Mouse (Mus musculus) neural tube, embryonic 11.5 days (tissue): ENCODE results near the gene Rtl6. TPM values are rescaled to one million over a fixed set of nuclear protein-coding genes. Genes with fewer than 3 reads are reported as not detected.

Source experiments
- ATAC-seq: fragments of 200-750 bp; cut with Nextera tagmentation; 2 replicates; pipeline ENCODE4 v1.8.0; 2017; ENCODE audit warnings: moderate number of reproducible peaks, mild to moderate bottlenecking, moderate TSS enrichment, moderate library complexity; ENCODE audit not compliant: insufficient read depth, low FRiP score, low TSS enrichment
- DNase-seq: peaks from one replicate; pipeline ENCODE4 v3.0.0-alpha.2; 2015; ENCODE audit warnings: low spot score
- H3K27ac ChIP-seq: fragments of 300-500 bp; sonication (generic); 2 replicates; pipeline ENCODE4 v1.5.1; 2014; ENCODE audit warnings: low read depth, mild to moderate bottlenecking, low read length
- H3K27me3 ChIP-seq: fragments of 300-500 bp; sonication (generic); 2 replicates; pipeline ENCODE4 v1.6.1; 2014; ENCODE audit warnings: mild to moderate bottlenecking, low read length, mixed read lengths; ENCODE audit not compliant: control insufficient read depth, insufficient read depth
- H3K36me3 ChIP-seq: fragments of 300-500 bp; sonication (generic); 2 replicates; pipeline ENCODE4 v1.6.1; 2014; ENCODE audit warnings: mild to moderate bottlenecking, low read length, moderate library complexity, mixed read lengths; ENCODE audit not compliant: control insufficient read depth, insufficient read depth
- H3K4me1 ChIP-seq: fragments of 300-500 bp; sonication (generic); 2 replicates; pipeline ENCODE4 v1.6.1; 2014; ENCODE audit warnings: low read length, mixed read lengths; ENCODE audit not compliant: control insufficient read depth, insufficient read depth
- H3K4me2 ChIP-seq: fragments of 300-500 bp; sonication (generic); 2 replicates; pipeline ENCODE4 v1.6.1; 2014; ENCODE audit warnings: low read depth, mild to moderate bottlenecking, moderate library complexity
- H3K4me3 ChIP-seq: fragments of 300-500 bp; sonication (generic); 2 replicates; pipeline ENCODE4 v1.5.1; 2014; ENCODE audit warnings: low read depth, low read length
- H3K9ac ChIP-seq: fragments of 300-500 bp; sonication (generic); 2 replicates; pipeline ENCODE4 v1.6.1; 2014; ENCODE audit warnings: mild to moderate bottlenecking, low read length
- H3K9me3 ChIP-seq: fragments of 300-500 bp; sonication (generic); 2 replicates; pipeline ENCODE4 v1.6.1; 2016; ENCODE audit warnings: low read length; ENCODE audit not compliant: control insufficient read depth
- WGBS: fragments of 180-500 bp; shearing (Covaris S2); extraction: QIAGEN DNeasy Blood & Tissue Kit; methylation state at CpG from one replicate; pipeline ENCODE4 v1.1.7; 2014; 5-methylcytosine and 5-hydroxymethylcytosine counted together
- polyA plus RNA-seq: library from polyadenylated mRNA; unstranded; fragments of >200 nt; fragmentation: Nextera tagmentation; extraction: Ambion mirVana; gene quantifications from 2 replicates; pipeline ENCODE4 v1.2.1, GENCODE M21; 2014

Rtl6 gene
- polyA plus RNA-seq, 1 experiment from 2014 or later: 28.7 TPM

DNA sequence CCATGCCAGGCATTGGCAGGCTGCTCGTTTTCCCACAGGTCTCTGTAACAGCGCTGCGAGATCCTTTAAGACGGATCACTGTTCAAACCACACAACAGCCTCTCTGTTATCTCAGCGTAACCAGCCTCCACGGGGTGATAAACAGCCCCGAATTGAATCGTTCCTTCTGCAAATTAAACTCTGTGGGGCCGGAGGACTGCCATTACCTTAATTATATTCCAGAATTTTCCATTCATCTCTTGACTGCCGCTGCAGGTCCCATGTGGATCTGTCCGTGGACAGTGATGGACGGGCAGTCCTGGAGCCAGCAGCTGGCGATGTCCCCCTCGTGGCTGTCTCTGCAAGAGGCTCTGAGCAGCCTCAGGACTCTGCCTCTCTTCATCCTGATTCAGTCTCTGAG, 30.7 kb downstream of the Rtl6 start:
- no peak overlapping the region for H3K4me3 ChIP-seq
- H3K9me3 ChIP-seq: no peaks in the 10 kb centered on the region
- no peak overlapping the region for H3K27ac ChIP-seq
- H3K27me3 ChIP-seq: no peaks in the 10 kb centered on the region
- no peak overlapping the region for H3K4me2 ChIP-seq
- H3K36me3 ChIP-seq: no peaks in the 10 kb centered on the region
- H3K9ac ChIP-seq: no peak overlapping the region
- DNase-seq (peak; percentile 65), ATAC-seq (peak; percentile 67; the same call in 1 of the 2 replicates)
- H3K4me1 ChIP-seq: peaks cover 12% of the 10 kb centered on the region
- 52% methylated on average over 14 of the region's 14 CpGs for WGBS

DNA sequence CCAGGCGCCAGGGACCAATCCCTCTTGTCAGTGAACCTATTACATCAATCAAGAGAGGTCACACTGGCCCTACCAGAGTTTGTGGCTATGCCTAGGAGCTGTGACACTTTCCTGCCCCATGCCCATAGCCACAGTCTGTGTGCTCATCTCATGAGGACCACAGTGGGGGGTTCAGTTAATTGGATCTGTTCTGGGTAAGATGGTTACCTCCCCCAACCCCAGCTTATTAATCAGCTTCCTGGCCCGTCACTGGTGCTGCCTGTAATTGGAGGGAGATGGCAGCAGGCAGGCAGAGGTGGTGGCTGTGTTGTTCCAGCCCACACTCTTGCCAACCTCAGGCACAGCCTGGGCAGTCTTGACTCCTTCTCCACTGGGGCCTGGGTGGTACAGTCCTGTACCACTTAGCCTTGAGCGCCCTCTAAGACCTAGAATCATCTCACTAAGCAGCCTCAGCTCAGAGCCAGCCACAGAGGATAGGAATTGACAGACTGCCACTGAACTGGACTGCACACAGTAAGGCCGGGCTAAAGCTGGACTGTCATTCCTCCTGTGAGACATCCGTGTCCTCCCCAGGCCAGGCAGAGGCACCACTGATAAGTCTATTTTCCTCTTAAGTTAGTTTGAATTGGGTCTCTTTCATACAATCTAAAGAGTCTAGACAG, 32.3 kb downstream of the Rtl6 start:
- no peaks in the 10 kb centered on the region for H3K27me3 ChIP-seq
- H3K27ac ChIP-seq: no peak overlapping the region
- no peaks in the 10 kb centered on the region for H3K9me3 ChIP-seq
- DNase-seq: no peak
- WGBS: 66% methylated on average over 5 of the region's 5 CpGs
- H3K4me2 ChIP-seq: no peak overlapping the region
- H3K9ac ChIP-seq: no peak overlapping the region
- H3K4me3 ChIP-seq: no peak overlapping the region
- no peak for ATAC-seq
- H3K4me1 ChIP-seq: peaks cover 12% of the 10 kb centered on the region
- no peaks in the 10 kb centered on the region for H3K36me3 ChIP-seq

DNA sequence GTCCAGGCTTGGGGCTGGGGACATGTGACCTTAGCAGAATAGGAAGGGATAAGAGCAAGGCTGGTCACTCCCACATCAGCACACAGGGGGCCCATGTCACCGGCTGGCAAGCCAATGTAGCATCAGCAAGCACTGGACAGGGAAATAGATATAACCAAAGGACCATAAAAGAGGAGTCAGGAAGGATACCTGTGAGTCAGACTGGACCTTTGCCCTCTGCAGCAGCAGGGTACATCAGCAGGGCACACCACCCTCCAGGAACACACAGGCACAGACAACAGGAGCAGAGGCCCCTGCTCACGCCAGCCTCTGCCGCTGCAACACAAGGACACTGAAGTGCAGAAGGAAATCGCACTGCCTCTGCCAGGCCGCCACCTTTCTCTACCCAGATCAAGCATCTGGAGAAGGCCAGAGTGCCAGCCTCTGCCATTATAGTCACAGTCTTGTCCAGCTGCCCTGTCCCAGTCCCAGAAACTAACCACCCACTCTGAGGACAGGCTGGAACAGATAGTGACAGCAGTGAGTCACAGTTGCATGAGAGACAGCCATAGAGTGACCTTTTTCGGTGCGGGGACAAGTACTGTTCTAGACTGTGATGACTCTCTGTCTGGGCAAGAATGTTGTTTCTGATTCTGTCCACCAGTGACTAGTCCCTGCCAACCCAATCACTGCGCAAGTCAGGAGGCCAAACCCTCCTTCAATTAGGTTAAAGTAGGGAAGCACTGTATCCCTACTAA, 34.5 kb downstream of the Rtl6 start:
- DNase-seq: no peak
- Histone ChIP-seq H3K9ac (no peak overlapping the region), H3K4me2 (no peak overlapping the region), H3K9me3 (no peaks in the 10 kb centered on the region), H3K4me1 (peaks cover 10% of the 10 kb centered on the region), H3K27me3 (no peaks in the 10 kb centered on the region), H3K4me3 (no peak overlapping the region), H3K36me3 (no peaks in the 10 kb centered on the region), H3K27ac (no peak overlapping the region)
- no peak for ATAC-seq
- 91% methylated on average over 8 of the region's 8 CpGs for WGBS

DNA sequence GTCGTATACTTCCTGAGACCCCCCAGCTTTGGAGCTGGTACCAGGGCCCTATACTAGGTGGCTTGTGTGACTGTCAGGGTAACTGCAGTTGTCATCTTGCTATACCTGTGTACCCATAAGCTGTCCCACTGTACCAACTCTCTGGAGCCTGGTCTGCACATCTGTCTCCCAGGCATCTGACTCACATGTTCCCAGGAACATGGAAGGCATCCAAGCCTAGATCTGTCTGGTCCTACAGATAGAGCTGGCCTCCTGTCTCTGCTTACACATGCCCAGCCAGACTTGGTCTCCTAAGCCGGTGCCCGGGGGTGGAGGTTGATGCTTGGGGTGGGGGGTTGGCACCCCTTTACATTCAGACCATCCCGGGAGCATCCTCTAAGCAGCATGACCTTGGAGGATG, 36.1 kb downstream of the Rtl6 start:
- Histone ChIP-seq H3K9ac (no peak overlapping the region), H3K4me2 (no peak overlapping the region), H3K27ac (no peak overlapping the region), H3K36me3 (no peaks in the 10 kb centered on the region), H3K27me3 (no peaks in the 10 kb centered on the region), H3K4me3 (no peak overlapping the region), H3K9me3 (no peaks in the 10 kb centered on the region), H3K4me1 (0 out of 2 replicates have a peak, but pooled peaks cover under 1% of the 10 kb centered on the region)
- no peak for ATAC-seq
- 85% methylated on average over 4 of the region's 4 CpGs for WGBS
- no peak for DNase-seq

DNA sequence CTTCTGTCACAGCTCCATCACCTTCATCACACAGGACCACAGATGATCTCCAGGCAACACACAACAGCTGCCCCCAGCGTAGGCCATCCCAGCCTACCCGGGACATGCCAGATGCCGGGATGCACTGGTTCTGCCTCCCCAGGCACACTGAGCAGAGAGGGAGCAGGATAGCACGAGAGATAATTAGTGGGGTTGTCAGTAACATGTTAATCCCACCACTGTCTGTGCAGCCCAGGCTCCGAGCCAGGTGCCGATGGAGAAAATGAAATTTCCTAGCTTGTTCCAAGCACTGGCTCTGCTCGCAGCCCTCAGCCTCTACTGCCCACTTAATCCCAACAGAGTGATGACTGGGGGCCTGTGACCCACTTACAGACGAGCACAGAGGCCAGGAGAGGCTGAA, 39.1 kb downstream of the Rtl6 start:
- no peaks in the 10 kb centered on the region for H3K4me1 ChIP-seq
- no peaks in the 10 kb centered on the region for H3K9me3 ChIP-seq
- no peak overlapping the region for H3K27ac ChIP-seq
- no peaks in the 10 kb centered on the region for H3K27me3 ChIP-seq
- 78% methylated on average over 8 of the region's 8 CpGs for WGBS
- ATAC-seq (no peak), DNase-seq (no peak)
- H3K4me2 ChIP-seq: no peak overlapping the region
- H3K36me3 ChIP-seq: no peaks in the 10 kb centered on the region
- H3K9ac ChIP-seq: no peak overlapping the region
- H3K4me3 ChIP-seq: no peak overlapping the region

DNA sequence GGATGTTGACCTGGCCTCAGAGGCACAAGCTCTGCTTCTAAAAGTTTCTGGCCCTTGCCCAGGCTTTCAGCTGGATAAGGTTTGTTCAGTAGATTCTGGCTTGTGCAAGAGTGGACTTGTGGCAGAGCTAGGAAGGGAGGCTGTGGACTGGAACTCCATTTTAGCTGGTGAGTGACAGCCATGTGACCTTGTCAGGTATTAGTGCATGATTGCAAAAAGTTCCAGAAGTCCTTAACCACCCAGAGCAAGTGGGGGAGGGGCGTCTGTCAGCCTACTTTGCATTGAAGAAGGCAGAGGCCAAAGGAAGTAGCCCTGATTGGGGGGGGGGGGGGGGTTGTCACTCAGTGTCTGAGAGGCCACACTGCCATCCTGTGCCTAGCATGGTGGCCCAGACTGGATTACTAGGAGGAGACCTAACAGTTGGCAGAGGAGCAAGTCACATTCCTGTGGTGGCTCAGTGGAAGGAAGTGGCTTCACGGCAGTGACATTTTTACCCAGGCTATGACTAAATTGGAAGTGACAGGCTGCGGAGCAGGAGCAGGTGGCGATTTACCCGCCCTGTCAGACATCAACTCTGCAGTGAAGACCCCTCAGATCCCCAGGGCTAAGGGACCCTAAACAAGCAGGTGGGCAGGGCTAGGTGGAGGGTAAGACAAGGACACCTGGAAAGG, 44.9 kb downstream of the Rtl6 start:
- 63% methylated on average over 5 of the region's 5 CpGs for WGBS
- Histone ChIP-seq H3K4me3 (no peak overlapping the region), H3K36me3 (no peaks in the 10 kb centered on the region), H3K27ac (no peak overlapping the region), H3K9ac (no peak overlapping the region), H3K9me3 (no peaks in the 10 kb centered on the region), H3K4me1 (peaks cover 7% of the 10 kb centered on the region; the same call in 1 of the 2 replicates), H3K4me2 (no peak overlapping the region), H3K27me3 (no peaks in the 10 kb centered on the region)
- no peak for ATAC-seq
- no peak for DNase-seq

DNA sequence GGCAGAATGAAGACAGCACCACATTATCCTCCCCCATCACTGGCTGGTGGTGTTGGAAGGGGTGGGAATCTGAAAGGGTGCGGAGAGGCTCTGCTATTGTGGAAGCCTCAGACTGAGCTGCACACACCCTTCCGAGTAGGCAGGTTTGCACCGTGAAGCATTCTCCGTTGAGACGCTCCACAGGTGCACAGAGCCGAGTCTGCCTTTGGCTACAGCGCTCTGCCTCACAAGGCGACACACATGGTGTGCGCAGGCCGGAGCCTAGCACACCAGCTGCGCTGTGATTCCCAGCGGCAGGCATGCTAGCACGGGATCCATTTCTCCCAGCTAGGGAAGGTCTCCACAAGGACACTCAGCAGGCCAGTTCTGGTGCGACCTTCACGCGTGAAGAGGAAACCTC, 47.6 kb downstream of the Rtl6 start:
- Histone ChIP-seq H3K9ac (no peak overlapping the region), H3K9me3 (no peaks in the 10 kb centered on the region), H3K4me2 (no peak overlapping the region), H3K27me3 (no peaks in the 10 kb centered on the region), H3K4me3 (no peak overlapping the region), H3K4me1 (peaks cover 9% of the 10 kb centered on the region; the same call in 1 of the 2 replicates), H3K27ac (no peak overlapping the region), H3K36me3 (no peaks in the 10 kb centered on the region)
- WGBS: 73% methylated on average over 16 of the region's 16 CpGs
- DNase-seq (no peak), ATAC-seq (no peak)

DNA sequence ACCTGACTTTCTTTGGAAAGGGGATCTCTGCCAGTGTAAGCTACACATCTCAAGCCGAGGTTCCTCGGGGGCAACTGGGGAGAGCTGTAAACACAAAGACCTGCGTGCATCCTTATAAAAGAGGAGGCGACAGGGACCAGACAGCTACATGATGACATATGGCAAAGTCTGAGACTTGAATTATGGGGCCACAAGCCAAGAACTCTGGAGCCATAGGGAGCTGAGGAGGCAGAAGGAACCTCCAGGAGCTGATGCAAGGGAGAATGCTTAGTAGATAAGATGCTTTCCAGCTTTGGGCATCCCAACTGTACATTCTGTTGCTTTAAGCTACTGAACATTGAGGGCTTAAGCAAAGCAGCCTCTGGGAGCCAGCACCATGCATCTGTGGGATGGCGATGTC, 48.5 kb downstream of the Rtl6 start:
- Histone ChIP-seq H3K27me3 (no peaks in the 10 kb centered on the region), H3K9me3 (no peaks in the 10 kb centered on the region), H3K27ac (no peak overlapping the region), H3K4me3 (no peak overlapping the region), H3K9ac (no peak overlapping the region), H3K4me2 (no peak overlapping the region), H3K4me1 (peaks cover 13% of the 10 kb centered on the region; the same call in 1 of the 2 replicates), H3K36me3 (no peaks in the 10 kb centered on the region)
- no peak for ATAC-seq
- DNase-seq: no peak
- WGBS: 74% methylated on average over 5 of the region's 5 CpGs
